Mouse (Mus musculus) neural tube, embryonic 10.5 days (tissue): ENCODE measurements around the gene Gm9195.

Experiments
- DNase-seq: peaks from one replicate; pipeline ENCODE4 v3.0.0-alpha.2; 2017; ENCODE audit warnings: low spot score; ENCODE audit errors: extremely low spot score

Gene Gm9195

DNA sequence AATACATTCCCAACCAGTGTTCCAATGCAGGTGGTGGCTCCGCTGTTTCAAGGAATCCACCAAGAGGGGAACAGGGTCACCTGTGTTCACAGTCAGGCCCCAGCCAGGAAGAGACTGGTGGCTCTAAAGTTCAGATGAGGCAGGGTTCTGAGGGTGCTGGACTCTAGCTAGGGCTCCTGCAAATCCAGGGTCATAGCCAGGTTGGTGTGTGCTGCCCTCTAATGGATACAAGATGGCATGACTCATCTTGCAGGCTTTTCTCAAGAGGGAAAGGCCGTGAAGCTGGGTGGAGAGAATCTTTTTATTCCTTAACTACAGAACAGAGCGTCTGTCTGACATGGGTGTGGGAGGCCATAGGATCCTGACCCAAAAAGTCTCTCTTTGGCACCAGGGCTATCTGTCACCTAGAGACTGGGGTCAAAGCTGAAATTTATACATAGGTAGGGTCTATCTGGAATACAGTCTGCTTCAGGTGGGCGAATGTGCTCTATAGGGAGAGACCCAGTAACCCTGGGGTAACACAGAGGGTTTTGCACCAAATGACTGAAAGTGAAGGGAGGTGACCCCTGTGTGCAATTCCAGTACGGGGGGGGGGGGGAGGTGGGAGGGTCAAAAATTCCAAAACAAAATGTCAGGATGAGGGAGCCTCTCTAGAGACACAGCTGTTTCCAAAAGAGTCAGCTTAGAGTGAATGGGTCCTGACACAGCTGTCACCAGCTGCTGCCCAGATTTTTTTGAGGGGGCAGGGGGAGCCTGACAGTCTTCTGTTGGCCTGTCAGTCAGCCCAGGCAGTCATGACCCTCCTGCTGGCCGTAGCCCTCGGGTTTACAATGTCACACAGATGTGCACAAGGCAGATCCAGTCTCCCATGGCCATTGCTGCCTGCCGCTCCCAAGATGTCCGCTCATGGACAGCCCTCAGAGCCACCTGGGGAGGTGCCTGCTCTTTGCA lies 44.2 kb downstream of the Gm9195 start:
- peak; percentile 28 for DNase-seq

- DNase-seq, result no peak
Measured at GRCm38 (mm10) chr14:72442936-72443335, 48.7 kb downstream of the Gm9195 start.

DNA sequence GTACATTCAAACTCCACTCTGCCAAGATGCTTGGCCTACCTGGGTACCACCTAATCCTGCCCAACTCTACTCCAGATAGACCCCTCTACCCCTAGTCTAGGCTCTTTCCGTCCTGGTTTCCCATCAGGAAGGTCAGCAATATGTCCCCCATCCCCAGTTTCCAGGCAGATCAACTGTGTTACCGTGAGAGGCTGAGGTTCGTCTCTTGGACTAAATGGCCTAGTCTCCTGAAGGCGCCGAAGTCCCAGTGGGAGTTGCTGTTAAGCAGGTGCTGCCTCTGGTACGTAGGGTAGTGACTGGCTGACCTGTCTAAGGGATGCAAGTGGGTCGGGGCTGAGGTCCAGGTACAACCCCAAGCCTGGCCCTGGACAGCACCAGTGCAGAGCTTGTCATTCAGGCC lies 50.7 kb downstream of the Gm9195 start:
- DNase-seq, result no peak

DNA sequence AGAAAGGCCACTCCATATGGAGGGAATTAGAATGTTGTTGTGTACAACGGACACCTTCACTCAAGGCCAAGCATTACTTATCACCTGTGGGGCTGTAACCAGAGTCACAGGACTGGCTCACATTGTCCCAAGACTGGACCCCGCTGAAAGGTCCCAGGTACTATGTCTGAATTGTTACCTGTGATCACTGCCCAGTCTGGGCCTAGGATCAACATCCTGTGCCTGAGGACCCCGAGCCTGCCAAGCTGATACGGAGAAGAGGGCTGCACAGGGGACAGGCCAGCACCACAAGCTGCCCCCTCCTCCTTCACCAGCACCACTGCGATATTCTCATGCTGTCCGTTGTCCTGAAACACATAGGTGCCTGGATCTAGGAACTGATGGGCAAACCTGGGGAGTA lies 51.2 kb downstream of the Gm9195 start:
- no peak for DNase-seq

DNA sequence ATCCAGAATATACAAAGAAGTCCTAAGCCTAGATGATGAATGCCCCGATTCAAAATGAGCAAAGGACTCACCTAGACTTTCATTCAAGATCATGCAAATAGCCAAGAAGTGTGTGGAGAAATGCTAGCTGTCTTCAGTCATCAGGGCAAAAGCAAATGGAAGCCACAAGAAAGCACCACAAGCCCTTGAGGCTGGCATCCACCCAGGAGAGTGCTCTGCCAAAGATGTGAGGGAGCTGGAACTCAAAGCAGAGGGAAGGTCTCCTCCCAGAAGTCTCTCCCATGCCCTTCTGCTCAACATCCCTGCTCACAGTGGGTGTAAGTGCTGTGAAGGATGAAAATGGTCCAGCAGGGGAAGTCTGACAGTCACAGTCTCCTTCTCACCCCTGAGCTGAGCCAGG lies 52.7 kb downstream of the Gm9195 start:
- no peak for DNase-seq

DNA sequence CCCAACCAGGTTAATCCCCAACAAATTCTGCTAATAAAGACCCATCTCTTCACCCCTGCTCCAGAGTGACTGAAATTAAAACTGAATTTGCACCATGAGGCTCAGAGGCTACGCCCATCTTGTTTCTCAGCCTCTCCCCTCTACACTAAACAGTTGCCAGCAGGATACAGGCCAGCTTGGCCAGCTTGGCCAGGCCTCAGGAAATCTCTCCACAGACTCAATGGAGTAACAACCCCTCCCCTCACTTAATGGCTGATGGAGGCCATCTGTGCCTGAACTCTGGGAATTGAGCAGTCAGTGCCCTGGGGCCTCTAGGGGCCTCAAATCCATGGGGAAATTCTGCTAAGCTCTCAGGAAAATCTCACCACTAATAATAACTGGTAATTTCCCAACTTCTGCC lies 101.9 kb downstream of the Gm9195 start:
- no peak for DNase-seq

- DNase-seq, result no peak
Measured at GRCm38 (mm10) chr14:72389288-72389687, 102.3 kb downstream of the Gm9195 start.

- DNase-seq, result peak; percentile 60
Measured at GRCm38 (mm10) chr14:72377224-72377623, 114.4 kb downstream of the Gm9195 start.
